Mouse (Mus musculus) cortical plate, adult 2 months (tissue): Measurements from ENCODE around the gene Fbxo36.

ENCODE experiments used
- CTCF ChIP-seq: fragments of 200-500 bp; IDR thresholded peaks from 2 replicates; pipeline ENCODE4 v1.5.1; 2011; ENCODE audit warnings: mild to moderate bottlenecking, control low read depth, low read length; ENCODE audit not compliant: insufficient read depth; ENCODE audit errors: extremely low read depth
- POLR2A ChIP-seq: fragments of 200-500 bp; IDR thresholded peaks from 2 replicates; pipeline ENCODE4 v1.6.1; 2011; ENCODE audit warnings: mild to moderate bottlenecking, low read length, control low read depth; ENCODE audit not compliant: insufficient read depth; ENCODE audit errors: extremely low read depth

- TF ChIP-seq CTCF (no peak), POLR2A (no peak)
Measured at GRCm38 (mm10) chr1:84838156-84838555, 1.5 kb upstream of the Fbxo36 start.
